Mouse (Mus musculus): ENCODE measurements around the gene Adgrg5. TPM values are rescaled to one million over a fixed set of nuclear protein-coding genes. Genes with fewer than 3 reads are reported as not detected.

Gene Adgrg5
- polyA plus RNA-seq, 1 experiment from 2014 or later = not detected

- Histone ChIP-seq H3K27me3 (0 out of 2 replicates have a peak, but pooled peaks cover 17% of the 10 kb centered on the region), H3K4me2 (no peak overlapping the region), H3K9ac (no peak overlapping the region), H3K27ac (no peak overlapping the region), H3K4me1 (peaks cover 18% of the 10 kb centered on the region), H3K4me3 (replicated peaks) (no peak overlapping the region), H3K36me3 (replicated peaks) (peaks cover 13% of the 10 kb centered on the region; the same call in 1 of the 2 replicates), H3K9me3 (no peaks in the 10 kb centered on the region)
- ATAC-seq (ENCODE audit: low FRiP score) = no peak
- 83% methylated on average over 12 of the region's 12 CpGs for WGBS
Observed at GRCm38 (mm10) chr8:94903709-94904108, 19.8 kb upstream of the Adgrg5 start.

- Histone ChIP-seq H3K36me3 (replicated peaks) (peaks cover 13% of the 10 kb centered on the region; the same call in 1 of the 2 replicates), H3K27ac (no peak overlapping the region), H3K9ac (no peak overlapping the region), H3K4me1 (peaks cover 11% of the 10 kb centered on the region), H3K4me3 (replicated peaks) (no peak overlapping the region), H3K9me3 (no peaks in the 10 kb centered on the region), H3K27me3 (0 out of 2 replicates have a peak, but pooled peaks cover 8% of the 10 kb centered on the region), H3K4me2 (no peak overlapping the region)
- WGBS = 82% methylated on average over 12 of the region's 12 CpGs
- no peak for ATAC-seq (ENCODE audit: low FRiP score)
Observed at GRCm38 (mm10) chr8:94904450-94905175, 18.9 kb upstream of the Adgrg5 start.

DNA sequence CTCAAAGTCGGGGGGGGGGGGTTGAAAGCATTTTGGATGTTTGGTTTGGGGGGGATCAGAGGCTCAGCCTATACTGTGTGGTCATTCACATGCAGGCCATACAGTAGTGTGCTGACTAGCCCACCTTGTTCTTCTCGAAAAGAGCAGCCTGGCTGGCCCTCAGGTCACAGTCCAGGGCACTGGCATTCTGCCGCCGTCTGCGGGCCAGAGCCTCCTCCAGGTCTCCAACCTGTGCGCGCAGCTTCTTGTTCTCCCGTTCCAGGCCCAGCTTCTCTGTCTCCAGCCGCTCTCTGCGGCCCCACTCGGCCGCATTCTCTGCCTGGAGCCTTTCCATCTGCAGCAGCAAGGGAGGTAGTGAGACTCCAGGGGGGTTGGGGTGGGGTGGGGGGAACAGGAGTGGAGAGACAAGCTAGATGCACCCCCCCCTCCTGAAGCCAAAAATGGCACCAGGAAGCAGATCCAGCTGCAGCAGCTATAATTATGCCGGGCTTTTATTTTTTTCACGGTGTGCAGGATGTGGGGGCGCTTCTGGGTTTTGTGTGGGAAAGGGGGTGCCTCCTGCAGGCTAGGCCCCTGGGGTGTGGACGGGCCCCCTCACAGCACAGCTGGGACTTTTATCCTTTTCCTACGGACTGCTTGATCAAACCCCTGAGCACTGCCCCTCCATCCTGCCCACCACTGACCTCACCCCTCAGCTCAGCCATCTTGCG is 15.7 kb upstream of the Adgrg5 start:
- Histone ChIP-seq H3K27ac (no peak overlapping the region), H3K9me3 (no peaks in the 10 kb centered on the region), H3K4me3 (replicated peaks) (no peak overlapping the region), H3K9ac (no peak overlapping the region), H3K27me3 (peaks cover 14% of the 10 kb centered on the region), H3K36me3 (replicated peaks) (peaks cover 10% of the 10 kb centered on the region; the same call in 1 of the 2 replicates), H3K4me1 (peaks cover 3% of the 10 kb centered on the region), H3K4me2 (no peak overlapping the region)
- no peak for ATAC-seq (ENCODE audit: low FRiP score)
- 89% methylated on average over 18 of the region's 18 CpGs for WGBS

GRCm38 (mm10) chr8:94908847-94909246 is 14.6 kb upstream of the Adgrg5 start:
- Histone ChIP-seq H3K36me3 (replicated peaks) (peaks cover 7% of the 10 kb centered on the region; the same call in 1 of the 2 replicates), H3K9me3 (no peaks in the 10 kb centered on the region), H3K27me3 (peaks cover 25% of the 10 kb centered on the region), H3K4me2 (no peak overlapping the region), H3K9ac (no peak overlapping the region), H3K27ac (no peak overlapping the region), H3K4me3 (replicated peaks) (no peak overlapping the region), H3K4me1 (peaks cover 14% of the 10 kb centered on the region)
- WGBS = 9% methylated on average over 4 of the region's 4 CpGs
- no peak for ATAC-seq (ENCODE audit: low FRiP score)

DNA sequence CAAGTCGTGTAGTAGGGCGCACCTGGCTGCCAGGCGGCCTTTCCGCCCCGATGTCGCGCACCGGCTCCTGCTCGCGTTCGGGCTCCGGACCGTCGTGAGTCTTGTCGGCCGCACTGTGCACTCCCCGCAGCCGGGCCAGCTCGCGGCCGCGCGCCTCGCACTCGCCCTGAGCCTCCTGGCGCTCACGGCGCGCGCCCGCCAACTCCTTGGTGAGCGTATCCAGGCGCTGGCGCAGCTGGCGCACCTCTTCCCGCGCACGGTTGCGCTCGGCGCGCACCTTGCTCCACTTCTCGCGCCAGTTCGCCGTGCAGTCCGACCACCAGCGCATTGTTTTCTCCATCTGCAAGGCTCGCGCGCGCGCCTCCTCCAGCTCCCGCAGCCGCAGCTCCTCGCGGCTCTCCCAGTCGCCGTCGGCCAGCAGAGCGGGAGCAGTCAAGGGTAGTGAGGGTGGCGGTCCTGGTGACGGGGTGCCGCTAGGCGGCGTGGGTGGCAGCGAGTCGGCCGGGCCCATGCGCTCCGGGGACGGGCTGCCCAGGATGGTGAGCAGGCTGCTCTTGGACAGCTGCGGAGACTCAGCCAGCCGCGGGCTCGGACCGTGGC is 10.3 kb upstream of the Adgrg5 start:
- 2% methylated on average over 77 of the region's 77 CpGs for WGBS
- Histone ChIP-seq H3K36me3 (replicated peaks) (no peaks in the 10 kb centered on the region), H3K4me2 (peak overlapping the region; percentile 80), H3K4me3 (replicated peaks) (peak overlapping the region; percentile 52), H3K27ac (no peak overlapping the region), H3K4me1 (peaks cover 42% of the 10 kb centered on the region), H3K9ac (peak overlapping the region; percentile 57), H3K9me3 (no peaks in the 10 kb centered on the region), H3K27me3 (peaks cover 49% of the 10 kb centered on the region)
- peak; percentile 73 for ATAC-seq (ENCODE audit: low FRiP score)

- Histone ChIP-seq H3K27me3 (peaks cover 49% of the 10 kb centered on the region), H3K4me3 (replicated peaks) (no peak overlapping the region), H3K36me3 (replicated peaks) (no peaks in the 10 kb centered on the region), H3K4me1 (peaks cover 43% of the 10 kb centered on the region), H3K4me2 (no peak overlapping the region), H3K27ac (no peak overlapping the region), H3K9ac (no peak overlapping the region), H3K9me3 (no peaks in the 10 kb centered on the region)
- ATAC-seq (ENCODE audit: low FRiP score) = no peak
- WGBS = 85% methylated on average over 6 of the region's 6 CpGs
Observed at GRCm38 (mm10) chr8:94914256-94914655, 9.2 kb upstream of the Adgrg5 start.

- WGBS = 76% methylated on average over 3 of the region's 3 CpGs
- no peak for ATAC-seq (ENCODE audit: low FRiP score)
- H3K4me2 ChIP-seq = 0 out of 2 replicates have a peak overlapping the region, but pooled peaks have one; percentile 8
- peak overlapping the region; percentile 16; the same call in 1 of the 2 replicates for H3K27ac ChIP-seq
- H3K4me3 ChIP-seq (replicated peaks) = no peak overlapping the region
- peaks cover 43% of the 10 kb centered on the region for H3K4me1 ChIP-seq
- H3K27me3 ChIP-seq = peaks cover 49% of the 10 kb centered on the region
- no peaks in the 10 kb centered on the region for H3K36me3 ChIP-seq (replicated peaks)
- H3K9me3 ChIP-seq = no peaks in the 10 kb centered on the region
- H3K9ac ChIP-seq = no peak overlapping the region
Observed at GRCm38 (mm10) chr8:94914701-94915101, 8.8 kb upstream of the Adgrg5 start.

DNA sequence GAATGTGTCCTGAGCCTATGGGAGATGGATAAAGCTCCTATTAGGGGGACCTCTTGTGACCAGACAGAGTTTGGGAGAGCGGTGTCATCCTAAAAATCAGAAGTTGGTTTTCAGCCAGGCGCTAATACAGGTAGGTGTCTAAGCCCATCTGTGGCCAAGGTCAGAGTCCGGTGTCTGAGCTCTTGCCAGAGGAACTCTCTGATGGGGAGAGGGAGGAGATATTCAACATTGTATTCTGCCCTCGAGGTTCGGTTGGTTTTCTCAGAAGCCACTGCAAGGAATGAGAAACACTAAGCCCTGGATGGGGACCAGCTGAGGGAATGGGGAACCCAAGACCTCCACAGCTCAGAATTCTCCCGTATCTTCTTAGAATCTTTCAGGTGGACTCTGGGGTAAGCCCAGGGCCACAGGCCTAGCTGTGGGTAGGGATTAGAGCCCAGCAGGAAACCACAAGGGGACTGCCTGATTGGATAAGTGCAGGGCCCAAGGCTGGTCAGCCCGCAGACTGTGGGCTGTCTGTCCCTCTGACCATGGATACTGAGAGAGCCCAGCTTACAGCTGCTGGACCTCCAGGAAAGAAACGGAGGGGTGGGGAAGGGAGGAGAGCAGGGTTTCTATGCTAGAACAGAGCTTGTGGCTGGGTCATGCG is 7.1 kb upstream of the Adgrg5 start:
- no peaks in the 10 kb centered on the region for H3K36me3 ChIP-seq (replicated peaks)
- H3K4me2 ChIP-seq = peak overlapping the region; percentile 82
- H3K4me3 ChIP-seq (replicated peaks) = peak overlapping the region; percentile 69
- WGBS = 43% methylated on average over 9 of the region's 9 CpGs
- peak overlapping the region; percentile 48; the same call in 1 of the 2 replicates for H3K9ac ChIP-seq
- no peak overlapping the region for H3K27ac ChIP-seq
- H3K9me3 ChIP-seq = no peaks in the 10 kb centered on the region
- H3K4me1 ChIP-seq = peaks cover 43% of the 10 kb centered on the region
- no peak for ATAC-seq (ENCODE audit: low FRiP score)
- H3K27me3 ChIP-seq = peaks cover 48% of the 10 kb centered on the region

DNA sequence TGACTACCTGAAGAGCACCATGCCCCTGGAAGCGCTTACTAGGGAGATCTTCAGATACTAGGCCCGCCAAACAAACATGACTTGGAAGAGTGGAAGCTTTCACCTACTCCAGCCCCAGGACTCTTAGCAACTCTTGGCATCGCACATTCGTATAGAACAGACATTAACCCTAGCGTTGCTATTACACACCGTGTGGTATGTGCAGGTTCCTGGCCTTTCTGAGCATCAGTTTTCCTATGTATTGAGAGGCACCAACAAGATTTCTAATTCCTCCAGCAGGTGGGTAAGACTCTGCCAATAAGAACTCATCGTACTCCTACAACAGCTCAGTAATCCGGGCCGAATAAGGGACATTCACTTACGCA is 6.6 kb upstream of the Adgrg5 start:
- Histone ChIP-seq H3K4me3 (replicated peaks) (peak overlapping the region; percentile 69), H3K9ac (peak overlapping the region; percentile 48; the same call in 1 of the 2 replicates), H3K27me3 (peaks cover 43% of the 10 kb centered on the region), H3K4me1 (peaks cover 43% of the 10 kb centered on the region), H3K36me3 (replicated peaks) (no peaks in the 10 kb centered on the region), H3K4me2 (peak overlapping the region; percentile 82), H3K9me3 (no peaks in the 10 kb centered on the region), H3K27ac (0 out of 2 replicates have a peak overlapping the region, but pooled peaks have one; percentile 33)
- WGBS = 10% methylated on average over 10 of the region's 10 CpGs
- no peak; the same call in none of the 2 replicates for ATAC-seq (ENCODE audit: low FRiP score)

- 2% methylated on average over 27 of the region's 27 CpGs for WGBS
- Histone ChIP-seq H3K36me3 (replicated peaks) (no peaks in the 10 kb centered on the region), H3K4me3 (replicated peaks) (peak overlapping the region; percentile 69), H3K4me2 (peak overlapping the region; percentile 82), H3K27me3 (peaks cover 39% of the 10 kb centered on the region), H3K9me3 (no peaks in the 10 kb centered on the region), H3K27ac (0 out of 2 replicates have a peak overlapping the region, but pooled peaks have one; percentile 46), H3K4me1 (peaks cover 45% of the 10 kb centered on the region), H3K9ac (peak overlapping the region; percentile 77)
- peak; percentile 95 for ATAC-seq (ENCODE audit: low FRiP score)
Observed at GRCm38 (mm10) chr8:94917352-94917751, 6.1 kb upstream of the Adgrg5 start.

GRCm38 (mm10) chr8:94917851-94918495 is 5.5 kb upstream of the Adgrg5 start, which contains the start of gene Ccdc102a:
Gene Ccdc102a, minus strand, starts transcription at chr8:94918098.
- Histone ChIP-seq H3K36me3 (replicated peaks) (no peaks in the 10 kb centered on the region), H3K4me3 (replicated peaks) (peak within 1 kb of the TSS; percentile 69), H3K4me1 (peaks cover 46% of the 10 kb centered on the region), H3K27ac (0 out of 2 replicates have a peak within 1 kb of the TSS, but pooled peaks have one; percentile 46), H3K4me2 (peak within 1 kb of the TSS; percentile 82), H3K27me3 (peaks cover 33% of the 10 kb centered on the region), H3K9ac (peak within 1 kb of the TSS; percentile 77), H3K9me3 (no peaks in the 10 kb centered on the region)
- 3% methylated on average over 38 of the region's 51 CpGs for WGBS
- peak; percentile 45 for ATAC-seq (ENCODE audit: low FRiP score)

Data from forebrain, embryonic 12.5 days (tissue).